Mouse (Mus musculus): ENCODE results near the gene Ltf.

DNA sequence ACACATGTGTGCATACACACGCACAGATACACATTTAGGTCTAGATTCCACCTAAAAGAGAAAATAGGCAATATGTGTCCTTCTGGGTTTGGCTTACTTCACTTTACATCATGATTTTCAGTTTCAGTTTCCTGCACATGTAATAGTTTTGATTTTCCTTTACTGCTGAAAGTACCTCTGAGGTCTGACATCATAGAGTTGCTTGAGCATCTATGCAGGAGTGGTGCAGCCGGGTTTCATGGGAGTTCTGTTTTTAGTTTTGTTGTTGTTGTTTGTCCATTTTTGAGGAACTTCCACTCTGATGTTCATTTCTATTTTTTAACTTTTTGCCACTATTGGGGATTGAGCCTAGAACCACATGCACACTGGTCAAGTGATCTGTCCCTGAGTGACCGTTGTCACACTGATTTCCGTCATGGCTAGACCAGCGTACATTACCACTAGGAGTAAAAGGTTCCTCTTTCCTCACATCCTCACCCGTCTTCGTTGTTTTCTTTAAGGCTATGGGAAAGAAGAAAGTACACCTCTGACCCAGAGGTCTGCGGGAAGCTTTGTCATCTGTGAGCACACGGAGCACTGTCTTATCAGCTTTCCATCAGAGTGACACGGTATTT, 40.0 kb downstream of the Ltf start:
- TF ChIP-seq CTCF (IDR thresholded peaks at IDR 0.05) (no peak), EP300 (IDR thresholded peaks at IDR 0.05) (no peak)
